Mouse (Mus musculus) stomach, postnatal 0 days (tissue): ENCODE measurements around the gene Zfp609.

Experiments
- CTCF ChIP-seq: IDR thresholded peaks from 2 replicates; pipeline ENCODE4 v1.5.1; 2016; ENCODE audit warnings: antibody characterized with exemption, low read depth, mild to moderate bottlenecking, moderate library complexity
- EP300 ChIP-seq: optimal IDR thresholded peaks from 2 replicates; pipeline ENCODE3; 2016; ENCODE audit warnings: antibody characterized with exemption

GRCm38 (mm10) chr9:65793086-65793485, 34.3 kb downstream of the Zfp609 start:
- no peak for TF ChIP-seq CTCF
- no peak for TF ChIP-seq EP300
